Mouse (Mus musculus): ENCODE measurements at regions not wholly inside any gene's neighbourhood (a gene's known extent, or its start where the extent isn't known, plus 50 kb on each side); places are given as distances from the start of the nearest gene placed in this dataset.

DNA sequence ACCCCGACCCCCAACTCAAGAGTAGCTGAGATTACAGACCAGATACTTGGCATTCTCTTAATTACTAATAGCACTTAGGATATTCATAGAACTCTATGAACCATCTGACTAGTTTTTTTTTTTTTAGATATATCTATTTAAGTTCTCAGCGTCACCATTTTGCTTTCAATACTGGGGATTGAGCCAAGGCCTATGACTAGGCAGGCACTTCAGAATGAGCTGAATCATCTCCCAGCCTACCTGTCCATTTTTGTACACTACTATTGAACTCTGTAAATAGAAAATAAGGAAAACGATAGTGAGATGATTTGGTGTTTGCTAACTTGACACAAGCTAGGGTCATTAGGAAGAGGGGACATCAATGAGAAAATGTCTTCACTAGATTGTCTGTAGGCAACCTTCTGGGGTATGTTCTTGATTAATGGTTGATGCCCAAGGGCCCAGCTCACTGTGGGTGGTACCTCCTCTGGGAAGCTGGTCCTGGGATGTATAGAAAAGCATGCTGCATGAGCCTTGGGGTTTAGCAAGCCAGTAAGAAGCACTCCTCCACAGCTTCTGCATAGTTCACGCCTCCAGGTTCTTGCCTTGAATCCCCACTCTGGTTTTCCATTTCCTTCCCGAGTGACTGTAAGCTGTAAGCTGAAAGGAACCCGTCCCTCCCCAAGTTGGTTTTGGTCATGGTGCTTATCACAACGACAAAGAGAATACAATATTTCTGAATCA lies 603.5 kb upstream of the Arpp21 start:
- TF ChIP-seq CTCF (IDR thresholded peaks at IDR 0.05; ENCODE audit: low read depth) = no peak
- TF ChIP-seq EP300 (optimal IDR thresholded peaks at IDR 0.05) = no peak

Measured in stomach, postnatal 0 days (tissue).